Mouse (Mus musculus) G1E (cell line): Measurements from ENCODE around the gene Zfp93.

ENCODE experiments used
- CTCF ChIP-seq: IDR thresholded peaks from 2 replicates; pipeline ENCODE4 v1.5.1; 2012; ENCODE audit warnings: low read depth, low read length, inconsistent platforms, mixed read lengths
- GATA1 ChIP-seq: IDR thresholded peaks from 2 replicates; pipeline ENCODE4 v1.6.1; 2012; ENCODE audit warnings: borderline replicate concordance, low read length, inconsistent platforms, mixed read lengths
- POLR2AphosphoS5 ChIP-seq: IDR thresholded peaks from 2 replicates; pipeline ENCODE4 v1.6.1; 2012; ENCODE audit warnings: low read depth, low read length, inconsistent platforms; ENCODE audit not compliant: insufficient replicate concordance
- TAL1 ChIP-seq: conservative IDR thresholded peaks from 2 replicates; pipeline ENCODE4 v1.6.1; 2012; ENCODE audit warnings: low read depth, low read length, inconsistent platforms, mixed read lengths

DNA sequence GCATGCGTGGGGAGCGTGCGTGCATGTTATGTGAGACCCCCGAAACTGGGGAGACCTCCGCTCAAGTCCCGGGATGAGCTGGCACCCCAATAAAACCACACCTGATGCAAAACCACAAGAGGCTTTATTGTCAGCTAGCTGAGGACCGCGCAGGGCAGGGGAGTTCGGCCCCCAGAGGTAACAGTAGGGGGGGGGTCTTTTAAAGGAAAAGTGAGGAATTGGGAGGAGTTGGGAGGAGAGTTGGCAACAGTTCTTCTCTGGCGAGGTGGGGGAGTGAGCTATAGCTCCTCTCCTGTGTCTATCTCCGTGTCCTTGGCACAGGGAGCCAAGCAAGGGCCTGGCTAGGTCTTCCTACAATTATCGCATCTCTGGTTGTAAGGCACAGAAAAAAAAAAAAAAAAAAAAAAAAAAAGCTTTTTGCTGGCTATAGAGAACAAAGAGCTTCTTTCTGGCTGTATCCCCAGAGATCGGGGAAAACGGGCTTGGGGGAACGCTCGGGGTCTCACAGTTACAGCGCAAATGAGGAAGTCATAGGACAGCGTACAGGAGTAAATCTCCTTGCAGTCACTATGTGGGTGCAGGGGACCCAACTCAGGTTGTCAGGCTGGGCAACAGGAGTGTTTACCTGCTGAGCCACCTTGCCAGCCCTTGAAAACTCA, 29.7 kb downstream of the Zfp93 start:
- TF ChIP-seq CTCF (no peak), POLR2AphosphoS5 (no peak), TAL1 (no peak), GATA1 (no peak)
